Mouse (Mus musculus) erythroblast, adult 5-6 weeks (primary cell): Measurements from ENCODE around the gene Baiap2. TPM values are rescaled to one million over a fixed set of nuclear protein-coding genes. Genes with fewer than 3 reads are reported as not detected.

ENCODE experiments used
- ATAC-seq: replicated peaks from 2 replicates; pipeline ENCODE4 v1.8.0; 2016; ENCODE audit warnings: moderate number of reproducible peaks, mild to moderate bottlenecking, moderate TSS enrichment, inconsistent platforms; ENCODE audit not compliant: poor library complexity, low FRiP score, severe bottlenecking
- total RNA-seq, 2 experiments: library from RNA; stranded (forward) in 1 of 2; stranded (reverse) in 1 of 2; fragments of 150-400 nt in 1 of 2; fragments of 200-764, 138-1000 nt in 1 of 2; gene quantifications; 2 replicates each; pipeline versions ENCODE4 v1.2.3 to v1.2.4; 2015 to 2017; ENCODE audit warnings: low replicate concordance in 2 of 2

Baiap2 gene
- total RNA-seq, 2 experiments from 2014 or later = 1.6 to 3.5 TPM

- no peak for ATAC-seq
These were observed 63.1 kb downstream of the Baiap2 start for GRCm38 (mm10) chr11:120005434-120006317.

GRCm38 (mm10) chr11:120007496-120008080, 65.0 kb downstream of the Baiap2 start:
- no peak for ATAC-seq

GRCm38 (mm10) chr11:120008501-120008900, 65.9 kb downstream of the Baiap2 start:
- ATAC-seq = no peak

GRCm38 (mm10) chr11:120008956-120009355, 66.4 kb downstream of the Baiap2 start:
- ATAC-seq = no peak

- no peak for ATAC-seq
These were observed 67.4 kb downstream of the Baiap2 start for GRCm38 (mm10) chr11:120009937-120010336.

GRCm38 (mm10) chr11:120011114-120011760, 68.7 kb downstream of the Baiap2 start:
- ATAC-seq = no peak

GRCm38 (mm10) chr11:120011761-120012560, 69.4 kb downstream of the Baiap2 start:
- ATAC-seq = no peak

GRCm38 (mm10) chr11:120012702-120013101, 70.1 kb downstream of the Baiap2 start:
- no peak for ATAC-seq

- ATAC-seq = peak; percentile 59
These were observed 70.7 kb downstream of the Baiap2 start for GRCm38 (mm10) chr11:120013174-120013711.

GRCm38 (mm10) chr11:120014758-120015157, 72.2 kb downstream of the Baiap2 start:
- ATAC-seq = no peak

GRCm38 (mm10) chr11:120017011-120017410, 74.4 kb downstream of the Baiap2 start:
- ATAC-seq = no peak

- no peak for ATAC-seq
These were observed 77.2 kb downstream of the Baiap2 start for GRCm38 (mm10) chr11:120019542-120020440.

- no peak for ATAC-seq
These were observed 78.8 kb downstream of the Baiap2 start for GRCm38 (mm10) chr11:120021367-120021766.

- ATAC-seq = no peak
These were observed 79.7 kb downstream of the Baiap2 start for GRCm38 (mm10) chr11:120022216-120022615.

GRCm38 (mm10) chr11:120022841-120023240, 80.3 kb downstream of the Baiap2 start:
- no peak for ATAC-seq

GRCm38 (mm10) chr11:120026941-120027340, 84.4 kb downstream of the Baiap2 start:
- no peak for ATAC-seq

- ATAC-seq = no peak
These were observed 85.9 kb downstream of the Baiap2 start for GRCm38 (mm10) chr11:120028319-120029092.
